10 mouse cellular contexts compared by ENCODE assay signal in genomic region chr13:78186340-78186946, GRCm38 (mm10). TPM values are rescaled to one million over a fixed set of nuclear protein-coding genes. Genes with fewer than 3 reads are reported as not detected.
A peak's percentile ranks its signal among the peaks of the same experiment; 100 is the strongest.
DNase-seq lines count a peak whose midpoint lies in the region; ATAC-seq and TF ChIP-seq lines count a peak whose summit lies in the region.
"Had no signal": no experiment of that assay in that cellular context is flagged by ENCODE, and none has a peak within 500 bp of the region (broad histone marks: within the 10 kb centered on the region; RNA-seq: fewer than 3 reads in every experiment).

No protein-coding gene starts in this region.

- no peak for TF ChIP-seq POLR2A in testis, adult 2 months (IDR thresholded peaks at IDR 0.05; ENCODE audit: control insufficient read depth, low read depth, low read length)

- no peaks in the 10 kb centered on the region for H3K36me3 ChIP-seq in testis, adult 2 months (ENCODE audit: control insufficient read depth, insufficient read depth, low read length)
- H3K36me3 ChIP-seq in hindbrain, embryonic 14.5 days (replicated peaks; ENCODE audit: control insufficient read depth, insufficient read depth) = peaks cover 32% of the 10 kb centered on the region
- H3K36me3 ChIP-seq in stomach, postnatal 0 days (ENCODE audit: control insufficient read depth, insufficient read depth, low read length) = no peaks in the 10 kb centered on the region; the same call in 1 of the 2 replicates

- no peaks in the 10 kb centered on the region for H3K27me3 ChIP-seq in testis, adult 2 months (ENCODE audit: control insufficient read depth, insufficient read depth, low read length)
- peaks cover 14% of the 10 kb centered on the region; the same call in 1 of the 2 replicates for H3K27me3 ChIP-seq in hindbrain, embryonic 14.5 days (ENCODE audit: control insufficient read depth, insufficient read depth, low read length)
- H3K27me3 ChIP-seq in stomach, postnatal 0 days (ENCODE audit: control insufficient read depth, insufficient read depth, low read length) = 0 out of 2 replicates have a peak, but pooled peaks cover 2% of the 10 kb centered on the region

- H3K4me2 ChIP-seq in hindbrain, embryonic 14.5 days (replicated peaks) = no peak overlapping the region
- H3K4me2 ChIP-seq in stomach, postnatal 0 days (replicated peaks; ENCODE audit: low read depth) = no peak overlapping the region

- 0 out of 2 replicates have a peak, but pooled peaks cover under 1% of the 10 kb centered on the region for H3K4me1 ChIP-seq in testis, adult 2 months (ENCODE audit: control insufficient read depth, insufficient read depth, low read length)
- H3K4me1 ChIP-seq in hindbrain, embryonic 14.5 days (replicated peaks; ENCODE audit: control insufficient read depth, insufficient read depth, low read length) = peaks cover 44% of the 10 kb centered on the region
- no peaks in the 10 kb centered on the region for H3K4me1 ChIP-seq in stomach, postnatal 0 days (replicated peaks; ENCODE audit: control insufficient read depth, insufficient read depth)

- 0 out of 2 replicates have a peak overlapping the region, but pooled peaks have one; percentile 50 for H3K9ac ChIP-seq in hindbrain, embryonic 14.5 days
- no peak overlapping the region for H3K9ac ChIP-seq in stomach, postnatal 0 days (ENCODE audit: low read length)

- no peak overlapping the region for H3K27ac ChIP-seq in testis, adult 2 months (ENCODE audit: control insufficient read depth, insufficient read depth, low read depth, low read length)
- H3K27ac ChIP-seq in hindbrain, embryonic 14.5 days = peak overlapping the region; percentile 62
- H3K27ac ChIP-seq in stomach, postnatal 0 days (replicated peaks) = no peak overlapping the region
- H3K27ac ChIP-seq: macrophage had no signal

- TF ChIP-seq CTCF in testis, adult 2 months (IDR thresholded peaks at IDR 0.05; ENCODE audit: control insufficient read depth, insufficient read depth, insufficient replicate concordance, low read depth, low read length) = peak; percentile 31; the same call in 1 of the 2 replicates
- TF ChIP-seq CTCF in stomach, postnatal 0 days (IDR thresholded peaks at IDR 0.05; ENCODE audit: low read depth) = peak; percentile 69

- no peak overlapping the region for H3K4me3 ChIP-seq in testis, adult 2 months (ENCODE audit: control insufficient read depth, low read depth, low read length)
- no peak overlapping the region for H3K4me3 ChIP-seq in hindbrain, embryonic 14.5 days (replicated peaks; ENCODE audit: low read length)
- H3K4me3 ChIP-seq in stomach, postnatal 0 days (ENCODE audit: low read depth, low read length) = no peak overlapping the region

- no peak for ATAC-seq in hindbrain, embryonic 14.5 days (ENCODE audit: low FRiP score)
- no peak for ATAC-seq in stomach, postnatal 0 days (ENCODE audit: low FRiP score, low TSS enrichment)

- 22% methylated on average over 12 of the region's 12 CpGs for WGBS in hindbrain, embryonic 14.5 days
- WGBS in stomach, postnatal 0 days = 43% methylated on average over 12 of the region's 12 CpGs

- DNase-seq in heart, postnatal 4 days = peak; percentile 60
- no peak for DNase-seq in heart, adult 8-10 months (ENCODE audit: low spot score)
- no peak for DNase-seq in testis, postnatal 14 days (ENCODE audit: low spot score)
- no peak for DNase-seq in hindbrain, embryonic 14.5 days (ENCODE audit: low spot score)
- peak; percentile 63 for DNase-seq in stomach, postnatal 0 days (ENCODE audit: low spot score)
- no peak for DNase-seq in c-Kit-positive CD71-positive TER-119-positive erythroid progenitor cells, embryonic 14.5 days (ENCODE audit: low spot score)
- DNase-seq in thymus, postnatal 0 days (ENCODE audit: low spot score) = no peak
- DNase-seq: cerebellum, adult 9-11 months had no signal

- TF ChIP-seq EP300 in stomach, postnatal 0 days (optimal IDR thresholded peaks at IDR 0.05) = no peak

- H3K9me3 ChIP-seq in hindbrain, embryonic 14.5 days (ENCODE audit: control insufficient read depth, low read length) = no peaks in the 10 kb centered on the region
- H3K9me3 ChIP-seq in stomach, postnatal 0 days (ENCODE audit: control insufficient read depth, low read length) = no peaks in the 10 kb centered on the region

RNA-seq across cellular contexts. Expression of gene Nr2f1, which starts 13.1 kb away (rescaled TPM):
- 1 to 10 TPM; 4.6 to 4.8 TPM for total RNA-seq in heart, postnatal 4 days (2021)
- 1 to 10 TPM; 1.5 to 4.4 (median 4.0) TPM for total RNA-seq in heart, adult 8-10 months (2022)
- polyA plus RNA-seq in testis, adult 2 months (2012; rRNA removed) = 0.14 and 0.69 TPM in 2 replicates
- polyA plus RNA-seq in hindbrain, embryonic 14.5 days (2014; fragmentation: Nextera tagmentation; extraction: Ambion mirVana) = 64.3 and 70.7 TPM in 2 replicates
- 5.8 and 6.3 TPM in 2 replicates for polyA plus RNA-seq in stomach, postnatal 0 days (2015; fragmentation: Nextera tagmentation; extraction: Ambion mirVana)
- polyA plus RNA-seq in thymus, postnatal 0 days (2015; fragmentation: Nextera tagmentation; extraction: Ambion mirVana) = 1.1 and 1.5 TPM in 2 replicates
- polyA plus RNA-seq: macrophage had no signal

Comparison
In these comparisons a context has a peak if more than half of its experiments do, and no peak if none do; other contexts are left out.
1. DNase-seq: peak in heart, postnatal 4 days (single experiment) and stomach, postnatal 0 days (single experiment); none in heart, adult 8-10 months (single experiment), testis, postnatal 14 days (single experiment), hindbrain, embryonic 14.5 days (single experiment), c-Kit-positive CD71-positive TER-119-positive erythroid progenitor cells, embryonic 14.5 days (single experiment) and thymus, postnatal 0 days (single experiment).